In genomic region chr1:59444127-59444660, GRCm38 (mm10) we compare ENCODE assay signal across 20 mouse cellular contexts. TPM values are rescaled to one million over a fixed set of nuclear protein-coding genes. Genes with fewer than 3 reads are reported as not detected.
DNase-seq lines count a peak whose midpoint lies in the region; ATAC-seq and TF ChIP-seq lines count a peak whose summit lies in the region.
"Had no signal": no experiment of that assay in that cellular context is flagged by ENCODE, and none has a peak within 500 bp of the region (broad histone marks: within the 10 kb centered on the region; RNA-seq: fewer than 3 reads in every experiment).

No protein-coding gene starts in this region.

- peak overlapping the region; percentile 55 for H3K4me2 ChIP-seq in myocyte (ENCODE audit: low read depth)
- no peak overlapping the region for H3K4me2 ChIP-seq in liver, embryonic 11.5 days
- H3K4me2 ChIP-seq: embryonic facial prominence, embryonic 15.5 days; forebrain, embryonic 15.5 days; heart, embryonic 12.5 days; hindbrain, embryonic 12.5 days had no signal

- H3K9me3 ChIP-seq in liver, embryonic 11.5 days (ENCODE audit: control insufficient read depth, low read length) = no peaks in the 10 kb centered on the region
- H3K9me3 ChIP-seq: embryonic facial prominence, embryonic 15.5 days; forebrain, embryonic 15.5 days; hindbrain, embryonic 12.5 days had no signal

- DNase-seq in gastrocnemius, adult 2 months = no peak
- DNase-seq in gastrocnemius, postnatal 36 days = no peak
- DNase-seq in Patski (ENCODE audit: low read depth, low spot score) = peak; percentile 71
- DNase-seq in liver, embryonic 11.5 days (ENCODE audit: low spot score) = no peak
- DNase-seq in cerebellum, adult 8-10 months = no peak
- DNase-seq: cerebellum, adult 18-20 months; cerebellum, postnatal 10 days; embryo, embryonic 11 days; gastrocnemius, postnatal 10 days; heart, postnatal 4 days; kidney, adult 9 months had no signal

- no peak for TF ChIP-seq CTCF in gastrocnemius, adult 2 months (IDR thresholded peaks at IDR 0.05)
- TF ChIP-seq CTCF in C2C12 (IDR thresholded peaks at IDR 0.05; ENCODE audit: control insufficient read depth, insufficient read depth, insufficient read length) (no peak), Patski (IDR thresholded peaks at IDR 0.05) (peak; percentile 43)

- no peaks in the 10 kb centered on the region for H3K27me3 ChIP-seq in C2C12 (ENCODE audit: control insufficient read depth, insufficient read depth, insufficient read length)
- H3K27me3 ChIP-seq in Patski = no peaks in the 10 kb centered on the region
- H3K27me3 ChIP-seq in myocyte (ENCODE audit: control insufficient read depth, insufficient read depth, insufficient read length) = no peaks in the 10 kb centered on the region
- no peaks in the 10 kb centered on the region for H3K27me3 ChIP-seq in liver, embryonic 11.5 days (replicated peaks; ENCODE audit: control insufficient read depth, insufficient read depth, low read length)
- H3K27me3 ChIP-seq: embryonic facial prominence, embryonic 15.5 days; forebrain, embryonic 15.5 days had no signal

- intact Hi-C loops in gastrocnemius, adult 2 months (cut with DNase I) = no loop called here
- intact Hi-C loops in gastrocnemius, postnatal 36 days (cut with DNase I) = no loop called here

- H3K79me2 ChIP-seq in C2C12 (ENCODE audit: control insufficient read depth, insufficient read depth) (no peaks in the 10 kb centered on the region), myocyte (ENCODE audit: control insufficient read depth, insufficient read depth) (no peaks in the 10 kb centered on the region)

- in situ Hi-C loops in Patski (cut with MboI; ENCODE audit: low pct_unique_long_range_greater_than_20kb) = loop anchor here (5.0 kb wide), 3 partner anchors 102 to 138 kb away; no protein-coding TSS in a partner anchor

- 81% methylated on average over 3 of the region's 3 CpGs for WGBS in liver, embryonic 11.5 days

- H3K4me3 ChIP-seq in gastrocnemius, adult 2 months = no peak overlapping the region
- no peak overlapping the region for H3K4me3 ChIP-seq in C2C12 (ENCODE audit: insufficient read depth, poor library complexity, severe bottlenecking)
- no peak overlapping the region for H3K4me3 ChIP-seq in myocyte
- no peak overlapping the region for H3K4me3 ChIP-seq in liver, embryonic 11.5 days (ENCODE audit: low read depth, low read length)
- H3K4me3 ChIP-seq: embryonic facial prominence, embryonic 15.5 days; forebrain, embryonic 15.5 days; heart, embryonic 12.5 days; hindbrain, embryonic 12.5 days had no signal

- ATAC-seq in Patski = peak; percentile 70
- ATAC-seq in liver, embryonic 11.5 days (replicated peaks; ENCODE audit: low FRiP score) = no peak
- ATAC-seq in activated CD4-positive, CD25-positive, alpha-beta regulatory T cell, adult 4 months = no peak
- ATAC-seq: forebrain, embryonic 15.5 days; hindbrain, embryonic 16.5 days; inflammation-experienced regulatory T-cells, adult 6 months had no signal

- peak overlapping the region; percentile 57; the same call in 1 of the 2 replicates for H3K27ac ChIP-seq in gastrocnemius, adult 2 months
- H3K27ac ChIP-seq in liver, embryonic 11.5 days (ENCODE audit: low read depth, low read length) = no peak overlapping the region
- H3K27ac ChIP-seq: embryonic facial prominence, embryonic 15.5 days; forebrain, embryonic 15.5 days; hindbrain, embryonic 12.5 days had no signal

- H3ac ChIP-seq in C2C12 (ENCODE audit: control insufficient read depth, insufficient read length, low read depth) = no peak overlapping the region
- no peak overlapping the region for H3ac ChIP-seq in myocyte (ENCODE audit: control insufficient read depth, insufficient read length)

- CTCF ChIA-PET in Patski (lab: Charles Lee) = interaction anchor here (0.9 to 2.4 kb wide), 3 partner anchors 10 to 112 kb away, joined by 3 to 8 read pairs (median 4); no protein-coding TSS in a partner anchor

- no peaks in the 10 kb centered on the region for H3K36me3 ChIP-seq in C2C12 (ENCODE audit: control insufficient read depth, insufficient read depth)
- no peaks in the 10 kb centered on the region for H3K36me3 ChIP-seq in myocyte (ENCODE audit: control insufficient read depth, insufficient read depth)
- H3K36me3 ChIP-seq in liver, embryonic 11.5 days (ENCODE audit: control insufficient read depth, insufficient read depth, low read length) = no peaks in the 10 kb centered on the region
- H3K36me3 ChIP-seq: embryonic facial prominence, embryonic 15.5 days; forebrain, embryonic 15.5 days; heart, embryonic 12.5 days; hindbrain, embryonic 12.5 days had no signal

- POLR2A ChIA-PET in Patski (lab: Charles Lee) = interaction anchor here (0.7 to 1.2 kb wide), 2 partner anchors 153 to 178 kb away, joined by 4 to 15 read pairs; no protein-coding TSS in a partner anchor

- H3K4me1 ChIP-seq in liver, embryonic 11.5 days (replicated peaks; ENCODE audit: control insufficient read depth, insufficient read depth, low read length) = no peaks in the 10 kb centered on the region
- H3K4me1 ChIP-seq: forebrain, embryonic 15.5 days had no signal

- no peak overlapping the region for H3K9ac ChIP-seq in liver, embryonic 11.5 days (ENCODE audit: low read depth, low read length)
- H3K9ac ChIP-seq: embryonic facial prominence, embryonic 15.5 days; forebrain, embryonic 15.5 days; heart, embryonic 12.5 days; hindbrain, embryonic 12.5 days had no signal

- no peaks in the 10 kb centered on the region for H3K79me3 ChIP-seq in C2C12 (ENCODE audit: low read depth)

- TF ChIP-seq POLR2A in myocyte (IDR thresholded peaks at IDR 0.05; ENCODE audit: insufficient read length, low read depth) = no peak

TF ChIP-seq in C2C12, 6 proteins besides CTCF, POLR2A, EP300 and RAD21:
- peak; percentile 27 for TF ChIP-seq MYOD1 (IDR thresholded peaks at IDR 0.05; ENCODE audit: control insufficient read depth, insufficient read length, low read depth)
- TF ChIP-seq FOSL1 (IDR thresholded peaks at IDR 0.05; ENCODE audit: insufficient read depth, low read length, poor library complexity, severe bottlenecking) = peak; percentile 25
- TF ChIP-seq CEBPB (IDR thresholded peaks at IDR 0.05; ENCODE audit: low read depth) = no peak
- no peak for TF ChIP-seq USF1 (IDR thresholded peaks at IDR 0.05; ENCODE audit: low read depth)
- TF ChIP-seq MYOG (IDR thresholded peaks at IDR 0.05; ENCODE audit: control insufficient read depth, extremely low read depth, insufficient read length) = no peak
- peak; percentile 55 for TF ChIP-seq MAX (IDR thresholded peaks at IDR 0.05)

TF ChIP-seq in myocyte, 11 proteins besides CTCF, POLR2A, EP300 and RAD21:
- TF ChIP-seq MYOG (IDR thresholded peaks at IDR 0.05; ENCODE audit: control insufficient read depth in 1 of 3, insufficient read depth in 1 of 3, insufficient read length in 2 of 3, low read depth in 2 of 3) (no peak), TCF12 (IDR thresholded peaks at IDR 0.05; ENCODE audit: insufficient read depth, poor library complexity, severe bottlenecking) (no peak), USF1 (IDR thresholded peaks at IDR 0.05; ENCODE audit: low read depth) (no peak), REST (IDR thresholded peaks at IDR 0.05; ENCODE audit: insufficient read depth, insufficient read length) (no peak), SRF (IDR thresholded peaks at IDR 0.05; ENCODE audit: control insufficient read depth, insufficient read length, low read depth) (no peak), TCF3 (IDR thresholded peaks at IDR 0.05; ENCODE audit: insufficient read length, low read depth) (no peak), MAX (IDR thresholded peaks at IDR 0.05; ENCODE audit: low read depth) (no peak), MYOD1 (IDR thresholded peaks at IDR 0.05; ENCODE audit: control insufficient read depth in 1 of 3, insufficient read length in 2 of 3, low read depth in 2 of 3) (no peak), POLR2AphosphoS2 (IDR thresholded peaks at IDR 0.05; ENCODE audit: insufficient read length, low read depth) (no peak), CEBPB (IDR thresholded peaks at IDR 0.05; ENCODE audit: insufficient read depth, poor library complexity, severe bottlenecking) (no peak), E2F4 (IDR thresholded peaks at IDR 0.05; ENCODE audit: insufficient read depth) (no peak)
TF ChIP-seq in myocyte: peak in this region for 0.

RNA-seq across cellular contexts. Expression of gene Fzd7, which starts 38.0 kb away (rescaled TPM):
- 10 to 100 TPM; 21.6 to 42.4 TPM for total RNA-seq in gastrocnemius, adult 2 months (2021)
- 10 to 100 TPM; 27.9 to 41.0 TPM for total RNA-seq in gastrocnemius, postnatal 36 days (2021)
- polyA plus RNA-seq in C2C12 (2012; fragmentation: generic; extraction: Trizol) = 18.4 TPM
- 30.8 TPM for polyA plus RNA-seq in Patski (2021)
- 16.4 TPM for polyA plus RNA-seq in myocyte (2012; fragmentation: generic; extraction: Trizol)
- 7.5 and 7.7 TPM in 2 replicates for polyA plus RNA-seq in liver, embryonic 11.5 days (2014; fragmentation: Nextera tagmentation; extraction: Ambion mirVana)
- not detected for polyA plus RNA-seq in activated CD4-positive, CD25-positive, alpha-beta regulatory T cell, adult 4 months (2017; shearing (Covaris generic))
